Mouse (Mus musculus): ENCODE data around the gene Atp2a2.

Atp2a2 gene

DNA sequence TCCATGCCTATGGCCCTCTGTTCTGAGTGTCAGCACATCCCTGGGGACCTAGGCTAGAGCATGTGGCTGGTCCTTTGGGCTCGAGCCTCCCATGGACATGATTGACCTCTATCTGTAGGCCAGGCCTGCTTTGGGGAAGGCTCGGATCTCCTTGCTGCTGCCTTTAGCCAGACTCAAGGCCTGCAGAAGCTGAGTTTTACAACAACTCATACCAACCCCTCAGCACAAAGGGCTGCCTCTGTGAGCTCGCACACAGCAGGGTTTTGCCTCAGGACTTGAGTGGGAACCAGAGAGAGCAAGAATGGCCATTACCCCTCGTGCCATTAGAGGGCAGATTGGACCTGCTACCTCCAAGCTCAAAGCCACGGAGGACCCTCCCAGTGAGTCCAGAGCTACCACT, 53.2 kb downstream of the Atp2a2 start:
- no peak for DNase-seq

- DNase-seq = no peak
Measured at GRCm38 (mm10) chr5:122447857-122448256, 54.2 kb downstream of the Atp2a2 start.

DNA sequence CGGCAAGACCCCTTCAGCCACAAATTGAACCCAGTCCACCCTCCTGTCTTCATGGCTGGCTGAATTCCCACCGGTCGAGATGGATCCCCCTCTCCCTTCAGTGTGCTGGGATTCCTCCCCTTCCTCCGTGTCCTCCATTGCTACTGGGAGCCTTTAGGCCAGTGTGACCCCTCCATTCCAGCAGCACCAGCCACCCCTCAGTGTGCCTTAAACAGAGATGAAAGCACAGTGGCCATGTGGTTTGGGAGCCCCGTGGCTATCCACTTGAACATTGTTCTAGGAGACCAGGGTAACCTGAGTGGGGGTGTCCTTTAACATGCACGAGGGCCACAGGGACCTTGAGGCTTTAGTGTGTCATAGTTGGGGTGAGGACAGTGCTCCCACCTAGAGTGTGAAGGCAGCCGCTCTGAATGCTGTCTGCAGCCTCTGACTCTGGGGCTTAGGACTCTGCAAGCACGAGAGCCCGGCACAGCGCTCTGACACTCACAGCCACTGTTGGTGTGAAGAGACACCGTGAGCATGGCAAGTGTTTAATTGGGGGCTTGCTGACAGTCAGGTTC, 56.9 kb downstream of the Atp2a2 start:
- no peak for DNase-seq

DNA sequence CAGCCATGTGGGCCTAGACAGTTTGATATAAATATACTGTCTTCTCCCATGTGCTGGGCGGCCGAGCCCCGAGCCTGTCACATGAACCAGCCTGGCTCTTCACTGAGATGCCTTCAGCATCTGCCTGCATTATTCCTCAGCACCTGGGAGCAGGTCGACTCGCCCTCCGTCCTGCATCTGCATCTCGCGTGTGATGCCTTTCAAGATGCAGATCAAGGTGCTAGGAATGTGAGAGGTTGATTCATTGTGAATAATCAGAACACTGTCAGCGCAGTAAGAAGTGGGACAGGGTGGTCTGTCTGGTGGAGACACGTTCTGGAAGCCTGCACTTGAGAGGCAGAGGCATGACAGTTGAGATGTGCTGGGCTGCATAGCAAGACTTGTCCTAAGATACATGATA, 57.5 kb downstream of the Atp2a2 start:
- no peak for DNase-seq

GRCm38 (mm10) chr5:122440095-122440630, 61.9 kb downstream of the Atp2a2 start:
- no peak for DNase-seq

DNA sequence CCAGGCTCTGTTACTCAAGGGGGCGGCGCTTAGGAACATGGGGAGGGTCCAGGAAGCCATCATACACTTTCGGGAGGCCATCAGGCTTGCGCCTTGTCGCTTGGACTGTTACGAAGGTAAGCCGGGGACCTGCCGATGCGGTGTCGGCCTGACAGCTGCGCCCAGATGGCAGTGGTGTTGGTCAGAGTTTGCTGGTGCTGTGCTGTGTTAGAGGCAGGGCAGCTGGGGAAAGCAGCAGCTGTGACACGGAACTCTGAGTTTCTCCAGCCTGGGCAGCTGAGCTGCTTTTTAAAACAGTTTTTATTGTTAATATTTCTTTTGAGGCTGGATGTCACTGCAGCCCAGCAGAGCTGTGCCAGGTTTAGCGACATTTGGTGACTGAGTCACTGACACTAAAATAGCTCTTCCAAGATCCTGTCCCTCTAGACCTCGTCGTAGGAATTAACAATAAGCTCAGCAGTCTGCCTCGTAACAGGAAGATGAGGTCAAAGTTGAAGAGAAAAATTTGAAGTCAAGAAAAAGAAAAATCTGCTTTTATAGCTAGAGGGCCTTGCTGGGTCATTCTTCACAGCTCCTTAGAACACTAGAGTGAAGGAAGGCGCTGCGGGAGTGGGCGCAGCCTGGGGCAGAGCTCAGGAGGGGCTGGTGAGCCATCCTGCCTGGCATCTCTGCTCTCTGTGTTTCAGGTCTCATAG, 62.5 kb downstream of the Atp2a2 start:
- peak; percentile 48 for DNase-seq

- DNase-seq = no peak
Measured at GRCm38 (mm10) chr5:122434541-122434940, 67.5 kb downstream of the Atp2a2 start.

DNA sequence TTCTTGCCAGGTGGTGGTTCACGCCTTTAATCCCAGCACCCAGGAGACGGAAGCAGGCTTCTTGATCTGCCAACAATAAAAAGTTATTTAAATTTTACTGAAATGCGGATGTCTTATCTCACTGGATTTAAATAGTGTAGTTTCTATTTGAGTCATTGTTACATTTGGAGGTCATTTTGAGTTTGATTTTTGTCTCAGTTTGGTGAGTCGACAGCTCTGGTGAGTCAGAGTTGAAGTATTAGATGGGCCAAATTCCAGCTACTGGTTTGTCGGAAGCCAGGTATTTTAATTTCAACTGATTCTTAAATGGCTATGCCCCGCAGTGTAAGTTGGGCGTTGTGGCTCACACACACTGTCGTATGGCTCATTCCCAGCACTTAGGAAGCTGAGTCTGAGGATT, 70.8 kb downstream of the Atp2a2 start:
- no peak for DNase-seq

DNA sequence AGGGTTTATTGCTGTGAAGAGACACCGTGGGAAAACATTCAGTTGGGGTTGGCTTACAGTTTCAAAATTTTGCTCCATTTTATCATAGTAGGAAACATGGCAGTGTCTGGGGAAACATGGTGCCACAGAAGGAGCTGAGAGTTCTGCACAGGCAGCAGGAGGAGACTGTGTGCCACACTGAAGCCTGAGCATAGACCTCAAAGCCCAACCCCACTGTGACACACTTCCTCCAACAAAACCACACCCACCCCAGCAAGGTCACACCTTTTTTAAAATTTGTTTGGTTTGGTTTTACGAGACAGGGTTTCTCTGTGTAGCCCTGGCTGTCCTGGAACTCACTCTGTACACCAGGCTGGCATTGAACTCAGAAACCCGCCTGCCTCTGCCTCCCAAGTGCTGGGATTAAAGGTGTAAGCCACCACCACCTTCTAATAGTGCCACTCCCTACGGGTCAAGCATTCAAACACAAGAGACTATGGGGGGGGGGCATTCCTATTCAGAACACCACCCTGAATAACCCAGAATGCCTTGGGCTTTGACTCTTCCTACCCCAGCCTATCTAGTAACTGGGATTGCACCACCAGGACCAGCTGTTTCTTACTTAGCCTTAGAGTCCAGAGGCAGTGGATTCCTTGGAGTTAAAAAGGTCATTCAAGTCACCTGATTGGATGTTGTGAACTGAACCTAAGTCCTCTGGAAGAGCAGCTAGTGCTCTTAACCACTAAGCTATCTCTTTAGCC, 71.8 kb downstream of the Atp2a2 start:
- no peak for DNase-seq

DNA sequence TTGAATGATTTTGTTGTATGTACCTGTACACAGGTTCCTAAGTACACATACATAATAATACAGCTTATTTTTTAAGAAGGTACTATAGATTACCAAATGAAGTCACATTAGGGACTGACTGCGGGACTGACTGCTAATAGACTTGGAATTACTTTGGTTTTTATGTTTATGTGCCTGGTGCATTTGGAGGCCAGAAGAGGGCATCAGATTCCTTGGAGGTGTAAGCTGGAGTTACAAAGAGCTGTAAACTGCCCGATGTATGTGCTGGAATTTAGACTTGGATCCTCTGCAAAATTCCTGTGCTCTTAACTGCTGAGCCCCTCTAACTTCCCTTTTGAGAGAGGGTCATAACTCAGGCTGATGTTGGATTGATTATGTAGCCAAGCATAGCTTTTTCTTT, 76.5 kb downstream of the Atp2a2 start:
- no peak for DNase-seq

DNA sequence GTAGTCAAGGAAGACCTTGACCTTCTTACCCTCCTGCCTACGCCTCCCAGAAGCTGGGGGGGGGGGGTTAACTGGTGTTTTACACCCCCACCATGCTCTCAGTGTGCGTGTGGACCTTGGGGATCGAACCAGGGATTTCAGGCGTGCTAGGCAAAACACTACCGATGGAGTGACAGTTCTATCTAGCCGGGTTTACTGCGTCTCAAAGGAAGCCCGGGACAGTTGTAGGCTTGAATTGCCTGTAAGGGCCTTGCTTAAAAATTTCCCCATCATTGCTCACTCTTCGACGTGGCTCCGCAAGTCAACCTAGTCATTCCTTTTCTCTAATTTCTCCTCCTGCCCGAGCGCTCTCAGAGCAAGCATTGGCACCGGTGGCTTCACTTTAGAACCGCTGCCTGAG, 78.9 kb downstream of the Atp2a2 start:
- no peak for DNase-seq

DNA sequence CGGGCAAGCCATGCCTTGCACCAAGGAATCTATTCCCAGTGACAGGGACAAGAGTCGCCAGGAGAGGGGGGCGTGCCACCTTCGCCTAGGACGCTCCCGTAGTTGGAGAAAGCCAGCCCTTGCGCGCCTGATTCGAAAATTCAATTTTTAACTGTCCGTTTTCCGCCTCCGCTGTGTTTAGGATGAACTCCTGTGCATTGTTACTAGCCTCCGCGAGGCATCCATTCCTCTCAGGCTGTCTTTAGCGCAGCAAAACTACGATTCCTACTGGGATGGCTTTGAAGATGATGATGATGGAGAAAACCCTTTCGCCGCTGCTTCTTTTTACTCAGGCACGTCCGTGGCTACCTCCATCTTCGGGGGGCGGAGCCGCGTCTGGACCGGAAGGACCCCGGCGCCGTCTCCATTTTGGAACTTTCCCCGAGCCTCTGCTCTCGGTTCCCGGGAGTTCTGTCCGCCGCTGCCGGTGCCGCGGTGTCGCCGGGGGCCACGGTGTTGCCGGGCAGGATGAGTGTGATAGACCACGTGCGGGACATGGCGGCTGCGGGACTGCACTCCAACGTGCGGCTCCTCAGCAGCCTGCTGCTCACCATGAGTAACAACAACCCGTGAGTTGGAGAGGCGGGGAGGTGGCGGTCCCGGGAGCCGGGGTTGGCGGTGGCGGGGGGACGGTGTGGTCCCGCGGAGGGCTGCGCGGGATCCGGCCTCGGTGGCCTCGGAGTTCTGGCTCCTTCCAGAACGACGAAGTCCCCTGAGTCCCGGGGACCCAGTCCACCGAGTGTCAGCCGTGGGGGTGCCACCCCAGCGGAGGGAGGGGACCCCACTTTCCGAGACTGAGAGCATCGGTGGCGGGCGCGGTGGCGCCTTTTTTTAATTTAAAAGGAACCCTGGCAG, 79.7 kb downstream of the Atp2a2 start:
- peak; percentile 87 for DNase-seq

DNA sequence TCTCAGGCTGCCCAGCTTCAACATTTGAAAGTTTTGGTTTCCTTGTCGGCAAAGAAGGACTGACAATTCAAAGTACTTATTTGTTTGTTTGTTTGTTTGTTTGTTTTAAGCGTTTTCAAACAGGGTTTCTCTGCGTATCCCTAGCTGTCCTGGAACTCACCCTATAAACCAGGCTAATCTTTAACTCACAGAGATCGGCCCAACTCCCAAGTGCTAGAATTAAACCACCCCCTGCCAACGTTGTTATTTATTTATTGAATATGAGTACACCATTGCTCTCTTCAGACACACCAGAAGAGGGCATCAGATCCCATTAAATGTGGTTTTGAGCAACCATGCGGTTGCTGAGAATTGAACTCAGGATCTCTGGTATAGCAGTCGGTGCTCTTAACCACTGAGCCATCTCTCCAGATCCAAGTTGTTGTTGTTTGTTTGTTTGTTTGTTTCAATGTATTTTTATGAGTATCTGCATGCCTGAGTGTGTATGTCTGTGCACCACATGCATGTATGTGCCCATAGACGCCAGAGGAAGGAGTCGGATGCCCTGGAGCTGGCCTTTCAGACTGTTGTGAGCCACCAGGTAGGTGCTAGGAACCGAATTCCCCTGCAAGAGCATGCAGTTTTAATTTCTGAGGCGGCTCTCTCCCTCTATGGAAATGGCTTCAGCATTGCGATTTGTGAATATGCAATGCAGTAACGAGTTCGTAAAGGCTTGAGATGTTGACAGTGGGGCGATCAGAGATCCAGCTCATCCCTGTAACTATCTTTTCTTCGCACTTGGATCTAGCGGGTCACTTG, 80.6 kb downstream of the Atp2a2 start, which contains the start of gene Anapc7:
Anapc7 (plus strand) TSS at position 423 of the 798 bp plus-strand sequence.
- DNase-seq = peak; percentile 27

DNA sequence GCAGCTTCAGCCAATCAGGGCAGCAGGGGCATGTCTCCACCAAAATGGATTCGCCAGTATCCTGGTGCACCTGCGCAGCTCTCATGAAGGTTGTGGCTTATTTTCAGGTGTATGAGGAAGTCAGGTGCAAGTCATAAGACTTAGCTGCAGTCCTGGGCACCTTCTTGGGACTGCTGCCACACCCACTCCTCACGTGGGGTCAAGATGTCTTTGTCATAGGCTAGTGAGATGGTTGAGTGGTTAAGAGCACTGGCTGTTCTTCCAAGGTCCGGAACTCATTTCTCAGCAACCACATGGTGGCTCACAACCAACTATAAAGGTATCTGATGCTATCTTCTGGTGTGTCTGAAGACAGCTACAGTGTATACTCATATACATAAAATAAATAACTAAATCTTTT, 81.3 kb downstream of the Atp2a2 start:
- peak; percentile 91 for DNase-seq

DNA sequence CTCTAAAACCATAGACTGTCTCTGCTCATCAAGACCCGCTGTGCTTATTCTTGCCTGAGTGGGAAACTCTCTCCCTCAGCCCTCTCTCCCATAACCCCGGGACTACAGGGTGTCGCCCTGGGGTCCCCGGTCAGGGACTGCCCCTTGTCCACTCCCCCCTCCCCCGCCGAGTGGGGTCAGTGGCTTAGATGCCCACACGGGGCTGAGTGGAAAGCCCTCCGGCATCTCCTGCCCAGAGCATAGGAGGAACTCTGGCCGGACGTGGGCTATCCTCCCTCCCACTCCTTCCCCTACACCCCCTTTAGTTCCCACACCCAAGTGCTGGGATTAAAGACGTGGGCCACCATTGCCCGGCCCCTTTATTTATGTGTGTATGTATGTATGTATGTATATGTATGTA, 86.6 kb downstream of the Atp2a2 start:
- no peak for DNase-seq

GRCm38 (mm10) chr5:122414351-122414750, 87.7 kb downstream of the Atp2a2 start:
- DNase-seq = no peak

GRCm38 (mm10) chr5:122412826-122413225, 89.2 kb downstream of the Atp2a2 start:
- DNase-seq = no peak

DNA sequence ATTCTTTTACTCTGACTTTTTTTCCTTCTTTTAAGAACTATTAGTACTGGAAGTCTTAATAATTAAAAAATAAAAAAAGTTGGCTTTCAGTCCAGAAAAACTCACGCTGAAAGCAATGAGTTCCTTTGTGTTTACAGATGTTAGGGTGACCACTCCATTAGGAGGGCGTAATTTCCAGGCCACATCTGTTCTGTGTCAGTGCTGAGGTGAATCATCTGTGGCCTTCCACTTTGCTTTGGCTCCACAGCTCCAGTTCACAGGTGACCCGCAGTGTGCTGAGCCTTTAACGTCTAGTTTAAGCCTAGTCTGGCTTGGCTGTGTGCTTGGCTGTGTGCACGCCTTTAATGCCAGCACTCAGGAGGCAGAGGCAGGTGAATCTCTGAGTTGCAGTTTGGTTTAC, 90.1 kb downstream of the Atp2a2 start:
- DNase-seq = no peak

DNA sequence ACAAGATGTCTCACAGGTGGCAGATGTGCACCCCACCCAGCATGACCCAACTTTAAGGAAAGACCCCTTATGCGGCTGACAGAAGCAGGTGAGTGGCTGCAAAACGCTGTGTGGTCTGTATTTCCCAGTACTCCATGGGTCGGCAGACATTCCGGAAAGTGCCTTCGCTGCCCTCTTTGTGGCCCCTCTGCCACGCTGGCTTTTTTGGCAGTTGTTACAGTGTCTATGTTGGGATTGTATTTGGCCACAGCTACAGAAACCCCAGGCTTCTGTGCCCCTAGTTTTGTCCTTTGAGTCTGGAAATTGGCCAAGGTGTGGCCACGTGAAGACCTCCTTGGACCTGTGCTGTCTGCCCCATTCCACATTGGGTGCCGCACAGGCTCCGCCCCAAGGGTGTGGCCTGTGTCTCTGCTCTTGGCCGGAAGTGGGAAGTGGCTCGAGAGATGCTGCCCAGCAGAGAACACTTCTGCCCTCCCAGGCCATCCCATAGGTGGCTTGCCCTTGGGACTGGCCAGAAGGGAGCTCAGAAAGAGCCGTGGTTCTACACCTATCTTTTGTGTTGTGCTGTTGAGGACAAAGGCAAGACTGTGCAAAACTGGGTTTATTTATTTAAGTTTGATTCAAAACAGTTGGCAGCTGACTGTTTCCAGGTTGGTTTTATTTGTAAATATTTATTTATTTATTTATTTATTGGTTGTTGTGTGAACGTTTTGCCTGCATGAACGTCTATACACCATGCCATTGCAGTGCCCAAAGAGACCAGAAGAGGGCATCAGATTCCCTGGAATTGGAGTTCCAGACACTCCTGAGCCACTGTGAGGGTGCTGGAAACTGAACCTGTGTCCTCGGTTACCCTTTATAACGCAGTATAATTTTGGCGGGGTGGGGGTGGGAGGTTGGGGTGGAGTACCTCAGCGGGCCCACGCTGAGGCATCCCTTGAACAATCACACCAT, 92.1 kb downstream of the Atp2a2 start:
- no peak for DNase-seq

- DNase-seq = no peak
Measured at GRCm38 (mm10) chr5:122405537-122405936, 96.5 kb downstream of the Atp2a2 start.

Measured in kidney, adult 11 months (tissue).